Mouse (Mus musculus): ENCODE measurements around the gene Ifna1.
"Not testable (repeated sequence)": the region's sequence is repeated elsewhere in the genome, so short reads cannot be mapped to it uniquely, and the experiment has no call there.

The Ifna1 gene

DNA sequence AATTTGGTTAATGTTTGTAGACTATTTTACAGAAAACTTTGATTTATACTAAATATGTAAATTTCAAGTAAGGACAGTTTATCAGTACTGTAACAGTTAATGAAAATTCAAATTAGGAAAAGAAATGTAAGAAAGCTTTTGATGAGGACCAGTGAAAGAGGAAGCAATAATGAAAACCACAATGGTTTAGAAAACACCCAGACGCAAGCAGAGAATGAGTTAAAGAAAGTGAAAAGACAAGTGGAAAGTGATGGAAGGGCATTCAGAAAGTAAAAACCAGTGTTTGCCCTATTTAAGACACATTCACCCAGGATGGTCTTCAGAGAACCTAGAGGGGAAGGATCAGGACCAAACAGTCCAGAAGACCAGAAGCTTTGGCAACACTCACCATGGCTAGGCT lies at the start of gene Ifna1:
Ifna1 (plus strand) TSS at position 390 of the 400 bp plus-strand sequence.
- no peak for DNase-seq

DNA sequence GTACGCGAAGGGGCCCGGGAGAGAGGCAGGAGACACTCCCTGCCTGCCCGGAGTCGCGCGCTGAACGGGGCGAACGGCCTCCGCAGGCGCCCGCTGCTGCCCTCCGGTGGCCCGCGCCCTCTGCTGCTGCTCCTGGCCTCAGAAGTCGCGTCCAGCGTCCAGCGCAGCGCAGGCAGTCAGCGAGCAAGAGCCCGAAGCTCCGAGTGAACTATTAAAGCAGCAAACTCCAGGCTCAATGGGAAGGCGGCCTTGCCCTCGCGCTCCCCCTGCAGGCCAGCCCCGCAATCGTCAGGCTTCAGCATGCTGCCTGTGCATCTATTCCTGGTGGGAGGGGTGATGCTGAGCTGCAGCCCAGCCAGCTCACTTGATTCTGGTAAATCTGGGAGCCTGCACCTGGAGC lies 46.9 kb upstream of the Ifna1 start, which contains the start of gene Gm13287:
Gm13287 (plus strand) TSS at position 301 of the 400 bp plus-strand sequence.
- not testable (repeated sequence) for DNase-seq

DNA sequence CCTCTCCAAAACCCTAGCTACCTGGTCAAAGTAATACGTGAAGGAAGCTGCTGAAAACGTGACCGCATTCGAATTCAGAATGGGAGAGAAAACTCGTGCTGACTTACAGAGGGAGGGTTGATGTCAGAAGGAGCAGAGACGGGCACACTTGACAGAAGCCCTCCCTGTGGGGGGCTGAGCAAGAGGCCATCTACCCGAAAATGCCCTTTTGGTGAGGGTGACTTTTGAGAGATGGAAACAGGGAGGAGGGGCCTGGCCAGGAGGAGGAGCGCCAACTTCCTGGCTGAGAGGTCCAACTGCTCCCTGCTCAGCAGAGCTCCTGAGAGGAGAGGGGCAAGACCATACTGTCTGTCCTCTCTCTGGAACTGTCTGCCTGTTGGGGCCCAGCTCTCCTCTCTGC lies 44.7 kb upstream of the Ifna1 start, which contains the start of gene Gm13288:
Gm13288 (plus strand) TSS at position 301 of the 400 bp plus-strand sequence.
- DNase-seq = not testable (repeated sequence)

DNA sequence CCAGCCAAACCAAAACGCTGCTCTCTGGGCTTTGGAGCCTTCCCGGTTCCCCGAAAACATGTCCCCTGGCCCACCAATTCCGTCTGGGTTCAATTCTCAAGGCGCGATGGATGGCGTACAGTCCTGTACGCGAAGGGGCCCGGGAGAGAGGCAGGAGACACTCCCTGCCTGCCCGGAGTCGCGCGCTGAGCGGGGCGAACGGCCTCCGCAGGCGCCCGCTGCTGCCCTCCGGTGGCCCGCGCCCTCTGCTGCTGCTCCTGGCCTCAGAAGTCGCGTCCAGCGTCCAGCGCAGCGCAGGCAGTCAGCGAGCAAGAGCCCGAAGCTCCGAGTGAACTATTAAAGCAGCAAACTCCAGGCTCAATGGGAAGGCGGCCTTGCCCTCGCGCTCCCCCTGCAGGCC lies 44.1 kb upstream of the Ifna1 start:
- DNase-seq = not testable (repeated sequence)

DNA sequence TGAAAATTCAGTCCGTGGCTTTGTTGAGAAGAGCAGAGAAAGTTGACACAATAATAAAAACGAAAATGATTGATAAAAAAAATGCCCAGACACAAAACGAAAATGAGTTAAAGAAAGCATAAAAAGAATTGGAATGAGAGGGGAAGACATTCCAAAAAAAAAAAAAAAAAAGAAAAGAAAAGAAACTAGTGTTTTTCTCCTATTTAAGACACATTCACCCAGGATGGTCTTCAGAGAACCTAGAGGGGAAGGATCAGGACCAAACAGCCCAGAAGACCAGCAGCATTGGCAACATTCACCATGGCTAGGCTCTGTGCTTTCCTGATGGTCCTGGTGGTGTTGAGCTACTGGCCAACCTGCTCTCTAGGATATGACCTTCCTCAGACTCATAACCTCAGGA lies 34.0 kb upstream of the Ifna1 start, which contains the start of gene Ifna7:
Ifna7 (plus strand) TSS at position 301 of the 400 bp plus-strand sequence.
- no peak for DNase-seq

DNA sequence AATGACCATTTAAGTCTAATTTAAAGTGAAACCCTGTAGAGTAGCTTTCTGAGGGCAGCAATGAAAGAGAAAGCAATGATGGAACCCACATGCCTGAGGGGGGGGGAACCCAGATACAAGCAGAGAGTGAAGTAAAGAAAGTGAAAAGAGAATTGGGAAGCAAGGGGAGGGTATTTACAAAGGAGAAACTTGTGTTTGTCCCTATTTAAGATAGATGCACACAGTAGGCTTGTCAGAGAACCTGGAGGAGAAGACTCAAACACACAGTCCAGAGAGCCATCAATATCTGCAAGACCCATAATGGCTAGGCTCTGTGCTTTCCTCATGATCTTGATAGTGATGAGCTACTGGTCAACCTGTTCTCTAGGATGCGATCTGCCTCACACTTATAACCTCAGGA lies 30.2 kb upstream of the Ifna1 start, which contains the start of gene Ifna11:
Ifna11 (plus strand) TSS at position 301 of the 400 bp plus-strand sequence.
- no peak for DNase-seq

DNA sequence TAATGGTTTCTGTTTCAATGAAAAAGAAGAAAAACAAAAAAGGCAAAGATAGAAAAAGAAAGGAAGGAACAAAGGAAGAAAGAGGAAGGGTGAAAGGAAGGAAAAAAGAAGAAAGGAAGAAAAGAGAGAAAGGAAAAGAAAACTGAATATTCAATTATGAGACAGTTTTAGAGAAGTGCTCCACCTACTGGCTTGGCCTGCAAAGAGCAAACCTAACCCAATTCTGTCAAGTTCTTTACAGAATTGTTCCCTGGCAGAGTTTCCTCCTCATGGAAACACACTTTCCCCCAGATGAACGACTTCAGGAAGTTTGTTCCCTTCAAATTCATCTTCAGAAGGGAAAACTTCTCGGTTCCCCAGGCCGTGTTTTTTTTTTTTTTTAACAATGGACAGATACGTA lies 26.9 kb upstream of the Ifna1 start:
- DNase-seq = no peak

DNA sequence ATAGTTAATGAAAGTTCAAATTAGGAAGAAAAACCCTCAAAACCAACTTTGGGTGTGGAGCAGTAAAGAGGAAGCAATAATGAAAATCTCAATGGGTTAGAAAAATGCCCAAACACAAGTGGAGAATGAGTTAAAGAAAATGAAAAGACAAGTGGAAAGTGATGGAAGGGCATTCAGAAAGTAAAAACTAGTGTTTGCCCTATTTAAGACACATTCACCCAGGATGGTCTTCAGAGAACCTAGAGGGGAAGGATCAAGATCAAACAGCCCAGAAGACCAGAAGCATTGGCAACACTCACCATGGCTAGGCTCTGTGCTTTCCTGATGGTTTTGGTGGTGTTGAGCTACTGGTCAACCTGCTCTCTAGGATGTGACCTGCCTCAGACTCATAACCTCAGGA lies 22.8 kb upstream of the Ifna1 start, which contains the start of gene Ifna6:
Ifna6 (plus strand) TSS at position 301 of the 400 bp plus-strand sequence.
- DNase-seq = not testable (repeated sequence)

DNA sequence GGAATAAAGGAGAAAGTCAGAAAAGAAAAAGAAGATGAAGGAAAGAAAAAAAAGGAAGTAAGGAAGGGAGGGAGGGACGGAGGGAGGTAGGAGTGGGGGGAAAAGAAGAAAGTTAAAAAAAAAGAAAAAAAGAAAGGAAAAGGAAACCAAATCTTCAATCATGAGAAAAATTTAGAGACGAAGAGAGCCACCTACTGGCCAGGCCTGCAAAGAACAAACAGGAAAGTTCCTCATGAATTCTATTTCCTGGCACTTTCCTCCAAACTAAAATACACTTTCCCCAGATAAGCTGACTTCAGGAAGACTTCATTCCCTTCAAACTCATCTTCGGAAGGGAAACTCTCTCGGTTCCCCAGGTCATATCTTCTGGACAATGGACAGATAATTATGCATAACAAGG lies 19.4 kb upstream of the Ifna1 start:
- peak; percentile 19 for DNase-seq

DNA sequence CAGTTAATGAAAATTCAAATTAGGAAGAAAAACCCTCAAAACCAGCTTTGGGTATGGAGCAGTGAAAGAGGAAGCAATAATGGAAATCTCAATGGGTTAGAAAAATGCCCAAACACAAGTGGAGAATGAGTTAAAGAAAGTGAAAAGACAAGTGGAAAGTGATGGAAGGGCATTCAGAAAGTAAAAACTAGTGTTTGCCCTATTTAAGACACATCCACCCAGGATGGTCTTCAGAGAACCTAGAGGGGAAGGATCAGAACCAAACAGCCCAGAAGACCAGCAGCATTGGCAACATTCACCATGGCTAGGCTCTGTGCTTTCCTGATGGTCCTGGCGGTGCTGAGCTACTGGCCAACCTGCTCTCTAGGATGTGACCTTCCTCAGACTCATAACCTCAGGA lies 14.7 kb upstream of the Ifna1 start, which contains the start of gene Ifna5:
Ifna5 (plus strand) TSS at position 301 of the 400 bp plus-strand sequence.
- not testable (repeated sequence) for DNase-seq

DNA sequence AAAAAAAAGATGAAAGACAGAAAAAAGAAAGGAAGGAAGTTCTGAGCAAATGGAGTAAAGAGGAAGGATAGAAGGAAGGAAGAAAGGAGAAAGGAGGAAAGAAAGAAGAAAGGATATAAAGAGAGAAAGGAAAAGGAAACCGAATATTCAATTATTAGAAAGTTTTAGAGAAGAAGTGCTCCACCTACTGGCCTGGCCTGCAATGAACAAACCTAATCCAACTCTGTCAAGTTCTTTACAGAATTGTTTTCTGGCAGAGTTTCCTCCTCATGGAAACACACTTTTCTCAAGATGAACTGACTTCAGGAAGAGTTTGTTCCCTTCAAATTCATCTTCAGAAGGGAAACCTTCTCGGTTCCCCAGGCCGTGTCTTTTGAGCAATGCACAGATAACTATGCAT lies 11.1 kb upstream of the Ifna1 start:
- no peak for DNase-seq

DNA sequence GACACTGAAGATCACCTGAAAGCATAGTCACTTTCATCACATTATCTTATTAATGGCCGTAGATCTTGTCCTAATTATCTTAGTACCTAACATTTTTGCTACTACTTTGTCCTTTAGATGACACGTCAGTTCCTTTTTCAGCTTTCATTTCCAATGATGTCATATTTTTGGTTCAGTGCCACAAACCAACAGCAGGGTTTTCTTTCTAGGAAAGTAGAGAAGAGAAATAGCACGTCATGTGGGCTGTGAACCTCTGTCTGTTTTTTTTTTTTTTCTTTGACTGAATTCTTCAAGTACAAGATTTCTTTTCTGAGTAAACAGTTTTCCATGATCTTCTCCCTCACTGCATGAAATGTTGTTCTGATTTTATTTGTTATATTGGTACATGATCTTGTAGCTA lies 9.8 kb upstream of the Ifna1 start:
- no peak for DNase-seq

DNA sequence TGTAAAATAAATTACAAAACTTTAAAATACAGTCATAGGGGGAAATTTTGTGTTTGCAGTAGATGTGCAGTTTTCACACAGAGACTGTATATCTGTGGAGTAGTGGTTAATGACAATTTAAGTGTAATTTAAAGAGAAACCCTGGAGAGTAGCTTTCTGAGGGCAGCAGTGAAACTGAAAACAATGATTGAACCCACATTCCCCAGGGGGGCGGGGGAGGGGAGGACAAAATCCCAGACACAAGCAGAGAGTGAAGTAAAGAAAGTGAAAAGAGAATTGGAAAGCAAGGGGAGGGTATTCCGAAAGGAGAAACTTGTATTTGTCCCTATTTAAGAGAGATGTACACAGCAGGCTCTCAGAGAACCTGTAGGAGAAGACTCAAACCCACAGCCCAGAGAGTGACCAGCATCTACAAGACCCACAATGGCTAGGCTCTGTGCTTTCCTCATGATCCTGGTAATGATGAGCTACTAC lies 8.4 kb upstream of the Ifna1 start, which contains the start of gene Ifna4:
Ifna4 (plus strand) TSS at position 424 of the 474 bp plus-strand sequence.
- no peak for DNase-seq

DNA sequence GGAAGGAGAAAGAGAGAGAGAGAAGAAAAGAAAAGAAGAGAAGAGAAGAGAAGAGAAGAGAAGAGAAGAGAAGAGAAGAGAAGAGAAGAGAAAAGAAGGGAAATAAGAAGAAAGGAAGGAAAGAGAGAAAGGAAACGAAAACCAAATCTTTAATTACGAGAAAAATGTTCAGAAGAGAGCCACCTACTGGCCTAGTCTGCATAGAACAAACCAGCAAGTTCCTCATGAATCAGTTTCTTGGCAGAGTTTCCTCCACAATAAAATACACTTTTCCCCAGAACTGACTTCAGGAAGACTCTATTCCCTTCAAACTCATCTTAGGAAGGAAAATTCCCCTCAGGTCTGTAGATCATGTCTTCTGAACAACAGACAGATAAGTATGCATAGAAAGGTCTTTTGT lies 4.6 kb upstream of the Ifna1 start:
- no peak for DNase-seq

DNA sequence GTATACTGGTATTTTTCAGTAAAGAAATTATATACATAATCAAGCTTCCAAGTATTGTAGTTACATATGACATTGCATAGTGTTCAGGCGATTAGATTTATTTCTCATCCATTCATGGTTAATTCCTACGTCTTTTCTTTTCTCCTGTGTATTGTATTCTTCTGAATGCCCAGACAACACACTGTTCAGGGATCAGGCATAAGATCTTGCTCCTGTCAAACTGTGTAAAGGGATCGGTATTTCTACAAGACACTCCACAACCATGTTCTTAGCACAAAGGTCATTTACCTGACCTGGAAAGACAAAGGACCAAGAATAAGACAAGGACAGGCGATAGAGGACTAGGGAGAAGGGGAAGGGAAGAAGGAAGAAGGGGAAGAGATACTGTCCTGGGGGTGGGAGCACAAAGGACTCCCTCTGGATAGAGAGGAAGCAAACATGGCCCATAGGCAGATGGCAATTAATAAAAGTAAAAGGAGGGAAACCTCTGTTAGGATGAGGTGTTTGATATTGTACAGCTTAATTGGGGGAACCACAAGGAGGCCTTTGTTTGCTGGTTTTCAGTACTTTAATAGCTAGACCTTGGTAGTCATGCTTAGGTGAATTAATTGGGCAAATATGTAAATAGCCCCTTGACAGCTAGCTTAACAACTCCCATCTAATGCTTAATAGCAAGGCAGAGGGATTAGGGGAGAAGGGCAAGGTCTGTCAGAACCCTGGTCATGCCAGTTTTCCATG lies 1.3 kb downstream of the Ifna1 start:
- no peak for DNase-seq

DNA sequence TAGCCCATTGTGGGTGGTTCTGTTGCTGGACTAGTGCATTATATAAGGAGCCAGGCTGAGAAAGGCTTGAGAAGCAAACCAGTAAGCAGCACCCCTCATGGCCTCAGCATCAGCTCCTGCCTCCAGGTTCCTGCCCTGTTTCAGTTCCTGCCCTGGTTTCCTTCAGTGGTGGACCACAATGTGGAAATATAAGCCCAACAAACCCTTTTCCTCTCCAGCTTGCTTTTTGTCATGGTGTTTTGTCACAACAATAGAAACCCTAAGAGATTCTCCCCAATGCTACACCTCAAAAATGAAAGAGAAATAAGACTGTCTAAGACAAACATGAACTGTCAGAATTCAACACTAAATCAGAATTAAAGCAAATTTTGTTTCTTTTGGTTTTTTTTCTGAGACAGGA lies 9.3 kb downstream of the Ifna1 start:
- no peak for DNase-seq

DNA sequence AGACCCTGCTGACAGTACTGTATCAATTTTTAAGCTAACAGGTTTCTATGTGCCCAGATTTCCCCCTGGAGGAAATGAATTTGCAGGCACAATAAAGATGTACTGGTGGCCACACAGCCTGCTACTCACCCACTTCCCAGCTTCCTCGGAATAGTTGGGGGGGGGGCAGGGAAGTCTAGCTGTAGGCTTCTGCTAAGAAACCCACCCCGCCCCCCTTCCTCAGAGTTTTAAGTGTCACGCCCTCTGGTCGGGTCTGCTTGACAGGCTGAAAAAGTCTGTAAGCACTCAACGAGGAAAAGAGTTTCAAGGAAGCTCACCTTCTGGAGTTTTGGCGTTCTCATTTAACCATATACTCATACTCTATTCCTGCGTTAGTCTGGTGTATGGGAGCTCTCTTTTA lies 13.4 kb downstream of the Ifna1 start:
- DNase-seq = no peak

DNA sequence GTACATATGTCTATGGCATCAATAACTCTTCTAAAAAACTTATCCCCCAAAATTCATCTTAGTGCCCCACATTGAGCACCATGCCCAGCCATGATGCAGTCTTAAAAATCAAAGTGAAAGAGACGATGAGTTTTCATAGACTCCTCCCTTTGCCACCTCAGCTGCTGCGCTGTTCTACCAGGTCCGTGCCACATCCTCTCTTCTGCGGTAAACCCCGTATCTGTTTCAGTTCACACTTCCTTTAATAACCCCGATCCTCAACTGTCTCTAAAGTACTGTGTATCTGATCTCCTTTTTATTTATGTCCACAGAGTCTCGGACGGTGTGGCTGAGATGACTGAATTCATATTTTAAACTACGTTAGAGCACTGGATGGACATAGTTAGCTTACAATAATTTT lies 14.7 kb downstream of the Ifna1 start:
- no peak for DNase-seq

DNA sequence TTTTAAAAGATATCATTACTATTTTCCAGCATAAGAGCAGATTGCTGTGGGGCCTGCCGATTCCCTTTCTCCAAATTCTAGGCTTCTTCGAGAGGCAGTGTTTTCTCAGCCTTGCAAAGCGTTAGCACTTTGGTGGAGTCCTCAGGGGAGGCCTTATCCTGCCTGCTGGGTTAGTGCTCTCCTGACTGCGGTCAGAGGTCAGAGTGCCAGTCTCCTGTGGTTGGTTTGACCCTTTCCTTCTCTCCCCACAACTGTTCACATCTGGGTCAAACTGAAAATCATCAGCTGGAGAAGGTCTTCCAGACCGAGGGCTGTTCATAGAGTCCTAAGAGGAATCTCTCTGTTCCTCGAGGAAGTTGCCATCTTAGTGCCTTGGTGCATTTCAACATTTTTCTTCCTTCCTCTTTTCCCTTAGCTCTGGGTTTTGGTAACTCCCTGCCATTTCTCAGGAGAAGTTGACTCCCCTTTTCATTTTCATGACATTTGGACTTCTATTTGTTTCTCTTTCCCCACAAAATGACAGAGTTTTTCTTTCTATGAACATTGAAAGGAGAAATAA lies 15.2 kb downstream of the Ifna1 start:
- no peak for DNase-seq

DNA sequence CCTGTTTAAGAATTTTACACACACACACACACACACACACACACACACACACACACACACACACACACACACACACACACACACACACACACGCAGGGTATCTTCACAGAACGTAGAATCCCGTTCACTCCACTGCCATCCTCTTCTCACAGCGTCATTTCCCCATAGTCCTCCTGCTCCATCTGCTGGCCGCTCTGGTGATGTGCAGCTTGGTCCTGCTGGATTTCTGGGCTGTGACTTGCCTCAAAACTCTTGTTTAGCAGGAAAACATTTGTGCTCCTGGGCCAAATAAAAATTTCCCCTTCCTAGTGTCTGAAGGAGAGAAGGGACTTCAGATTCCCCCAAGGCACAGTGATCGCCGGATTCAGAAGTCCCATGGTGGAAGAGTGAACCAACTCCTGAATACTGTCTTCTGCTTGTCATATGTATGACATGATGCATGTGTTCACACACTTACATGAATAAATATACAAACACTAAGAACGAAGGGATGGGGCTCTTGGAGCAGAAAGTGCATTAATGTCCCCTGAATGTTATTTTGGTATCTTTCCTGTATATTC lies 17.6 kb downstream of the Ifna1 start:
- DNase-seq = peak; percentile 71

DNA sequence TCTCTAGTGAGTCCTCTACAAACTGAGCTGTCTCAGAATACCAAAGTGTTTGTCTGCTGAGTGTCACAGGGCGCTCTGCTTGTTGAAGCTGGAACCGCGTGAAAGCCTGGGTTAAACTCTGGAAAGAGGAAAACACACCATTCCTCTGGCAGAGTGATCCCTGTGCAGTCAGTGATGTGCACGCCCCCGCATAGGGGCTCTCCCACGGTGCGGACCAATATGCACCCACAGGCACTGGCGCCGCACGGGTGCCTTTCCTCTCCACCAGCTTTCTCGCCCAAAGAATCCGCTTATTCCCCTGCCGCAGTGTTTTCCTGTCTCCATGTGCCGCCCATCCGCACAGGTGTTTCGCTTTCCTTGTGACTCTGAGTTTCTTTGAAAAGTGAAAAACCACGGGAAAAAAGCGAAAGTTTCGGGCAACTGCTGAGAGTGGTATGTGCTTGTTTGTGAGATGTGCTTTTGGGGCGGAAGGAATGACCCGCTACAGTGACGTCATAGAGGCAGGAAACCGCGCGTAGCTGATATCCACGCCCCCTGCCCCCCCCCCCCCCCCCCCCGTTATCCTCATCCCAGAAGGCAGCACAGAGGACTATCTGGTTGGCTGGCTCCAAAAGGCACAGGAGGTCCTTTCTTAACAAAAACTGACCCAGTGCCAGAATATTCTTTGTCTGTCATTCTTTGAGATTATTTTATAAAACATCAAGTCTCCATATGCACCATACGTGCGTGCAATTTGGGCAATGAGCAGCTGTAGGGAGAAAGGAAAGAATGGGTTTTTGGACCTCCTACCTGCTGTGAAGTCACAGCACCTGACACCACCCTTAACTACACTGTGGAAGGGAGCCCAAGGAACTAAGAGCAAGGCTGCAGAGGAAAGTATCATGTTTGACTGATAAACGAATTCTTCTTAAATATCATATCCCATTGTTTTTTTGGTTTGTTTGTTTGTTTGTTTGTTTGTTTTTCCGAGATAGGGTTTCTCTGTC lies 18.3 kb downstream of the Ifna1 start:
- DNase-seq = peak; percentile 40

DNA sequence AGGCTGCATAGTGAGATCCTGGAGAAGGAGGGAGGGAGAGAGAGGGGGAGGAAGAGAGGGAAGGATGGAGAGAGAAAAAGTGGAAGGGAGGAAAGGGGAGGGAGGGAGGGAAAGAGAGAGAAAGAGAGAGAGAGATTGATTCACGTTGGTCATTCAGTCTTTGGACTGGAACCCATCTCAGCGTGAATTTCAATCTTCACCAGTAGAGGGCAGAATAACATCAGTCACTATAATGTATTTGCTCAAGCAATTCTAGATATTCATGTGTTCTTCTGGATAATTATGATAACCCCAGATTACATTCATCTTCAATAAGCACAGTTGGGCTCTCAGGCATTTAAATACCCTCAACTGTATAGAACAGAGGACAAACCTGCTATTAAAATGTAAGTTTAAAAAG lies 22.8 kb downstream of the Ifna1 start:
- DNase-seq = no peak
